Mouse (Mus musculus): ENCODE measurements at regions not wholly inside any gene's neighbourhood (a gene's known extent, or its start where the extent isn't known, plus 50 kb on each side); places are given as distances from the start of the nearest gene placed in this dataset.
A peak's percentile ranks its signal among the peaks of the same experiment; 100 is the strongest.

- DNase-seq (ENCODE audit: low spot score), result no peak
Measured at GRCm38 (mm10) chr10:56453578-56454069, 76.5 kb downstream of the Gja1 start.

- DNase-seq (ENCODE audit: low spot score), result no peak
Measured at GRCm38 (mm10) chr10:56455867-56456468, 78.8 kb downstream of the Gja1 start.

- DNase-seq (ENCODE audit: low spot score), result no peak
Measured at GRCm38 (mm10) chr10:56468537-56468936, 91.4 kb downstream of the Gja1 start.

DNA sequence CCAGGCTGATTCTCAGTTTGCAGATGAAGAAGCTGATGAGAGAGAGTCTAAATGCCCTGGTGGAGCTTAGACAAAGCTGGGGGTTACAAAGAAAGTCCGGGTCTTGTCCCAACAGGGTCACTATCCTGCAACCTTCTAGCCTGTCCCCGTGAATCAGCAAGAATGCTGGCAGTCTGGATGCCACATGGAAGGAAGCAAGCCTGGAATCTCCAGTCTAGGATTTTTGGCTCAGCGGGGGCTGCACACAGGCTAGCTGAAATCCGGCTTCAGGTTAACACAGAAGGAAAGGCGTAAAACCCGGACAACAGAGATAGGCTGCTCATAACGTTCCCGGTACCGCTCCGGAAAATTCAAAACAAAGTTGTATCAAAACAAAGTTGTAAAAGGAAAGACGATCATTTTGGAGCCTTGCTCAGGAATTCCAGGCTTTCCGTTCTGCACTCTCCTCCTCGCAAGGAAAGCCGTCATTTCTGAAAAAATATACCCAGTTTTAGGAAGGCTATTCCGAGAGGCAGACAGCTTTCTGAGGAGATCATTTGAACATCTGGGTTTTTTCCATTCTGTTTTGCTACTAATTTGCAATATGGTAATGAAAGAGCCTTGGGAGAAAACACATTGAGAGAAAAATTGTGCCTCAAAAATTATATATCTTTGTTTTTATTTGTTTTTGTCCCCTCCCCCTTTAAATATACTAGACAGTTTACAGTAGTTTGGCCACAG is 92.0 kb downstream of the Gja1 start:
- DNase-seq (ENCODE audit: low spot score), result peak; percentile 14

- DNase-seq (ENCODE audit: low spot score), result no peak
Measured at GRCm38 (mm10) chr10:56469895-56470294, 92.8 kb downstream of the Gja1 start.

- DNase-seq (ENCODE audit: low spot score), result no peak
Measured at GRCm38 (mm10) chr10:56474951-56475350, 97.8 kb downstream of the Gja1 start.

DNA sequence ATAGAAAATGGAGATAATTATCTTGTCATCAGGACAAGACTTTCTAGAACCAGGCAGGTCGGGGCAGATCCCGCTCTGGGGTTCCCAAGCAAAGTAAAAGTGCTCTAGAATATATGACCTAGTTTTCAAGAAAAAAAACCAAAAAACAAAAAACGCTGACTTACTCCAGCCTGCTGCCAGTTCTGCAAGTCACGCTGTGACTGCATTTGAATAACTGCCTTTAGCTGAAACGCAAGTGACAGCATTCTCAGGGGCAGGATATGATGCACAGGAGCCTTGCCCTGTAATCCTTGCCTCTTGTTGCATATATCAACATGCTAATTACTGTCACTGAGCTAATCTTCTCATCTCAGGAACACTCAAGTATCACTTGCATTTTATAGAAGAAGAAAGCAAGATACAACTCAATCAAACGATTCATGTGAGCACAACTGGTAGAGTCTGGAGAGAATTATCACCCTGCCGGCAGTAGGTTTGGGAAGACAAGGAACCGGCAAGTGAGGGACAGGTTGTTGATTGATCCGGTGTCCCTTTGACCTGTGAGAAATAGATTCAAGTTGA is 105.1 kb downstream of the Gja1 start:
- no peak for DNase-seq (ENCODE audit: low spot score)

GRCm38 (mm10) chr10:56484931-56485330 is 107.8 kb downstream of the Gja1 start:
- no peak for DNase-seq (ENCODE audit: low spot score)

- DNase-seq (ENCODE audit: low spot score), result peak; percentile 60
Measured at GRCm38 (mm10) chr10:56485746-56486145, 108.6 kb downstream of the Gja1 start.

DNA sequence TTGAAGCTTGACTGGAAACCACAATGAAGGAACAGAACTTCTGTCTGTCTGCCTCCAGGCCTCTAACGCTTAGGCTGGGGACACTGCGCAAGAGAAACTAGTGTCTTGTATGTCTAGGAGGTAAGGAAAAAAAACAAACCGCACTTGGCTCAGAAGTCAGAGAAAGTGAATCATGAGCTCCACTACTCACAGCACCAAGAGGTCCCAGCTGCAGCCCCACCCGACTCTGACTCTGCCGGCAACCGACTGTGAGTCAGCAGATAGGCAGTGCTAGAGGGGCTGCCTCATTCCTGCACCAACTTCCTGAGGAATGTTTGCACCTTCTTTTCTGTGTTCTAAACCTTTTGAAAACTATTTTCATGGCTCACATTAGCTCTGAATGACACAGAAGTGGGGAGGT is 109.5 kb downstream of the Gja1 start:
- DNase-seq (ENCODE audit: low spot score), result no peak

- no peak for DNase-seq (ENCODE audit: low spot score)
Measured at GRCm38 (mm10) chr10:56493461-56493860, 116.3 kb downstream of the Gja1 start.

DNA sequence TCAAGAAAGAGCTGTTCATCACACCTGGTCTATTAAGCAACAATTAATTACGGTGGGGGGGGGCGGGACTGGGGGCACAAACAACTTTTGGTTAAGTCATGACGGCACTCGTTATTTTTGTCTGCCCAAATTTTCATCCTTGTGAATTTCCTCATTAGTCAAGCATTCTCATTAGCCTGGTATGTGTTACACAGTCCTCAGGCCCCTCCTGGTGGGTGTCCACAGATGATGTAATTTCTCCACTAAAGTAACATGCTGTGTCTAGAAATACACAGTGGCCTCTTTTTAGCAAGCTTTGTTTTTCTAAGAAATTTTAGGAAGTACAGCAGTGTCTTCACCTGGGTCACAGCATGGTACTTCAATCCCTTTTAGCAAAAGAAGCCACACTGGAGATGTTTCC is 118.2 kb downstream of the Gja1 start:
- no peak for DNase-seq (ENCODE audit: low spot score)

- peak; percentile 35 for DNase-seq (ENCODE audit: low spot score)
Measured at GRCm38 (mm10) chr10:56519041-56519440, 141.9 kb downstream of the Gja1 start.

- DNase-seq (ENCODE audit: low spot score), result no peak
Measured at GRCm38 (mm10) chr10:56525791-56526190, 148.7 kb downstream of the Gja1 start.

GRCm38 (mm10) chr10:56537091-56537490 is 160.0 kb downstream of the Gja1 start:
- no peak for DNase-seq (ENCODE audit: low spot score)

DNA sequence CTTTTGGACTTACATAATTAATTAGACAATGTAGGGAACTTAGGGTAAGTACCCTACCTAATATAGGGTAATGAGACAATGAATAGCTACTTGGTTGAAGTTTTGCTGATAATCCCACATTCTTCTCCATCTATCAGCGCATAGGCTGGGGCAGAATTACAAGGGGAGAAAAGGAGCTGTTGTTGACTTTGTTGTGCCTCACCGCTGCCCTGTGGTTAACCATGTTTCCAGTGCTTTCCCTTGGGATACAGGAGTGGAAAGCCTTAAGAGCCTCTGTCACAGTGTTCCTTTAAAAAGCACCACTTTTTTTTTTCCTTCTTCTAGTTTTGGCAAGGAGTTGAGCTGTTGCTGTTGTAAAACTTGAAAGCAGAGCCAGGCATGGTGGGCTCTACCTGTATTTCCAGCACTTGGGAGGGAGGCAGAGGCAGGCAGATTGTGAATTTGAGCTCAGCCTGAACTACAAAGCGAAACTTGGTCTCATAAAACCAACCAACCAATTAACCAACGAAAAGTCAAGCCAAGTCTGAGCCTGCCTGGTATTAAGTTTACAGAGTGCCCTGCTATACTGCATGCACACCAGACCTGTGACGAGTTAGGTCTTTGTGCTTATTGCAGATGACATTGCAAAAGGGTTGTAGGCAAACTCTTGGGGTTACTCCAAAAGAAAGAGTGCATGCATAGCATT is 162.8 kb downstream of the Gja1 start:
- DNase-seq (ENCODE audit: low spot score), result no peak

DNA sequence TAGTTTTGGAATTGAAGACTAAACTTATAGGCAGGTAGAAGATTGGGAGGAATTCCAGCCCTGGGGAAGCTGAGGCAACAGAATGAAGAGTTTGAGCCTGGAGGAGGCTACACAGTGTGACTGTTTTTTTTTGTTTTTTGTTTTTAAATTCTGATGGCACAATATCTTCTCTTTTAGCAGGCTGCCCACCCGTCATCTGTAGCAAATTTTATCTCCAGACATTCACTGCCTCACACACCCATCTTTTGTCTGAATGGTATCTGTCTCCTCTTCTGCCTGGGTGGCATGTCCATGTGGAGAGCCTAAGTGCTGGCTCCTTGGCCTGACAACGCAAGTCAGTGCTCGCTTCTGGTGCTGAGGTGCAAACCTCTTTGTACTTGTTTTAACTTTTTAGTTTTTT is 165.0 kb downstream of the Gja1 start:
- DNase-seq (ENCODE audit: low spot score), result no peak

- no peak for DNase-seq (ENCODE audit: low spot score)
Measured at GRCm38 (mm10) chr10:56545989-56546388, 168.9 kb downstream of the Gja1 start.

DNA sequence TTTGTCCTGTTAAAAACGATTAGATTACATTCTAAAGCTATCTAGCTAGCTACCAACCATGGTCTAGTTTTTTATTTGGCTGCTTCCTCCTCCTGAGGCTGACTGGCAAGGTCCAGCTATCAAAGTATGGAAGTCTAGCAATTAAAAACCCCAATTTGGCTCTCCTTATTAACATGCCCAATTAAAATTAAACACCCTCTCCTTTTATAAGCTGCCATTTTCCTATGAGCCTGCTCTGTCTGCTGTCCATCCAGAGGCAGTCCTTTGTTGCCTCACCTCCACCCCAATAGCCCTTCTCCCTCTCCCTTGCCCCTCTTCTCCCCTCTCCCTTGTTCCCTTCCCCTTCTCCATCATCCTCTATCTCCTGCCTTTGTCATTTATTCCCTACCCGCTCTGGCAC is 169.7 kb downstream of the Gja1 start:
- DNase-seq (ENCODE audit: low spot score), result no peak

GRCm38 (mm10) chr10:56547825-56548224 is 170.7 kb downstream of the Gja1 start:
- DNase-seq (ENCODE audit: low spot score), result no peak

DNA sequence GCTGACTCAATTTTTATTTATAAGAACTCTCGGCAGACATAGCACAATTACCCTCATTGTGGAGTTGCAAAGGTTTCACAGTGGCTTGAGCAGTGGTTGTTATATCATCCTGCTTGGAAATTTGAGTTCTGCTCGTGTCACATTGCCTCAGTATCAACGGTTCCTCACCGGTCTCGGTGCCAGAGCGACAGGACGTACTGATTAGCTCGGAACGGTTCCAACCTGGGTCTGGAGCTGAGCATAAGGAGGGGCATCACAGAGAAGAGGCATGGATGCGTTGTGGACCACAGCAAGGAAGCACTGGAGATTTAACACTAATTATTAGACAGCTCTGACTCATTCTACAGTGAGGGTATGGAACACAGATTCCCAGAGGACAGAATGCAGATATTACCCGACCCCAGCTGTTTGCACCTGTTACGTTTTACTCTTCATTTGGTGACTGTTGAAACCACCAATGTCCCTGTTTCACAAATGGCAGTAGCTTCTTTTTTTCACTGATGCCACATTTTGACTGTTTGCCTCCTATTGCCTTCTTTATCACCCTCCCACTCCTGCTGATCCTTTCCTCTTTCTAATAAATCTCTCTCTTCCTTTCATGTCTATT is 189.8 kb downstream of the Gja1 start:
- no peak for DNase-seq (ENCODE audit: low spot score)

DNA sequence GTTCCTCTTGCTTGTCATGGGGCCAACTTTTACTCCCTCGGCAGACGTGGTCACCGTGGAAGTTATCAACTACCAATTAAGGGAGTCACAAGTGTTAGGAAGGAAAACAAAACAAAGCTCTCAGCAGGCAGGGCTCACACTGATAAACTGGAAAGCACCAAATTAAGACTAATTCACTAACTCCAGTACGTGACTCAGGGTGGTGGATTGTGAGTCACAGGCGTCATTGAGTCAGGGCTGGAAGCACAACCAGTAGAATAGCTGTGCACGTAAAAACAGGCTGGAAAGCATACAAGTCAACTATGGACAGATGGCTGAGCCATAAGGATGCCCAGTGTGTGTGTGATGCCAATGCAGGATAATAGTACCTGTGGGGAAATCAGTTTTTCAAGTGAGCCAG is 204.9 kb downstream of the Gja1 start:
- no peak for DNase-seq (ENCODE audit: low spot score)
